Mouse (Mus musculus): ENCODE data around the gene Ece2. TPM values are rescaled to one million over a fixed set of nuclear protein-coding genes. Genes with fewer than 3 reads are reported as not detected.
"Not testable (repeated sequence)": the region's sequence is repeated elsewhere in the genome, so short reads cannot be mapped to it uniquely, and the experiment has no call there.

Gene Ece2
- polyA plus RNA-seq, 1 experiment from 2014 or later: 17.0 TPM

GRCm38 (mm10) chr16:20653315-20653714 lies 23.7 kb downstream of the Ece2 start:
- no peaks in the 10 kb centered on the region for H3K9me3 ChIP-seq (ENCODE audit: control insufficient read depth, low read length)
- WGBS: 32% methylated on average over 2 of the region's 2 CpGs
- H3K36me3 ChIP-seq (ENCODE audit: control insufficient read depth, insufficient read depth): peaks cover 30% of the 10 kb centered on the region
- no peaks in the 10 kb centered on the region for H3K27me3 ChIP-seq (replicated peaks; ENCODE audit: control insufficient read depth, insufficient read depth, low read length)
- H3K4me1 ChIP-seq (replicated peaks; ENCODE audit: control insufficient read depth, insufficient read depth, low read length): peaks cover 18% of the 10 kb centered on the region
- no peak for ATAC-seq
- H3K27ac ChIP-seq (ENCODE audit: low read length): no peak overlapping the region
- no peak overlapping the region for H3K4me2 ChIP-seq (ENCODE audit: low read length)
- H3K4me3 ChIP-seq (replicated peaks; ENCODE audit: low read length): no peak overlapping the region
- no peak overlapping the region for H3K9ac ChIP-seq (replicated peaks; ENCODE audit: low read depth, low read length)

DNA sequence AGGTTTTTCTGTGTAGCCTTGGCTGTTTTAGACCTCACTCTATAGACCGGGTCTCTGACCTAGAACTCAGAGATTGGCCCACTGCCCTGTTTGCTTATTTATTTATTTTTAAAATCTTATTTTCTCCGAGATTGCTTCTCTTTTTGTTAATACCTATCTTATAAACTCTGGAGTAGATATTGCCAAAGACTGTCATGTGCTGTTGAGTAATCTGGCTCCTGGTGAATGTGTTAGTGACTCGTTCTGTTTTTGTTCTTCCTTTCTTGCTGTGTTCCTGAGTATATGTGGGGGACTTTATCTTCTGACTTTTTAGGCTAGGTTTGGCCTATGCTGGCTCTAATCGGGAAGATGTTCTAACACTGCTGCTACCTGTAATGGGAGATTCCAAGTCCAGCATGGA lies 28.0 kb downstream of the Ece2 start:
- Histone ChIP-seq H3K4me2 (ENCODE audit: low read length) (no peak overlapping the region), H3K36me3 (ENCODE audit: control insufficient read depth, insufficient read depth) (peaks cover 49% of the 10 kb centered on the region), H3K4me3 (replicated peaks; ENCODE audit: low read length) (no peak overlapping the region), H3K9ac (replicated peaks; ENCODE audit: low read depth, low read length) (no peak overlapping the region), H3K9me3 (ENCODE audit: control insufficient read depth, low read length) (no peaks in the 10 kb centered on the region), H3K27ac (ENCODE audit: low read length) (no peak overlapping the region), H3K4me1 (replicated peaks; ENCODE audit: control insufficient read depth, insufficient read depth, low read length) (peaks cover 6% of the 10 kb centered on the region), H3K27me3 (replicated peaks; ENCODE audit: control insufficient read depth, insufficient read depth, low read length) (no peaks in the 10 kb centered on the region)
- WGBS: 96% methylated on average over 4 of the region's 4 CpGs
- no peak for ATAC-seq

DNA sequence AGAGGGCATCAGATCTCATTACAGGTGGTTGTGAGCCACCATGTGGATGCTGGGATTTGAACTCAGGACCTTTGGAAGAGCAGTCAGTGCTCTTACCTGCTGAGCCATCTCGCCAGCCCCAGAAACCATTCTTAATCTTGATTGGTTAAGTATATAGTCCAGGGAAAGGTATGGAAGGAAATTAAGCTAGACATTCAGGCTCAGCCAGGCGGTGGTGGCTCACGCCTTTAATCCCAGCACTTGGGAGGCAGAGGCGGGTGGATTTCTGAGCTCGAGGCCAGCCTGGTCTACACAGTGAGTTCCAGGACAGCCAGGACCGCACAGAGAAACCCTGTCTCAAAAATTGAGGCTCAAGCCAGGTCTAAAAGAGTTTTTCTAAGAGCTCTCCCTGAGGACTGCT lies 38.4 kb downstream of the Ece2 start, which contains the start of gene Eif4g1:
Gene Eif4g1, plus strand, starts transcription at position 301 of the 400 bp plus-strand sequence.
- 96% methylated on average over 5 of the region's 6 CpGs for WGBS
- H3K36me3 ChIP-seq (ENCODE audit: control insufficient read depth, insufficient read depth); H3K4me2 ChIP-seq (ENCODE audit: low read length); ATAC-seq; H3K27ac ChIP-seq (ENCODE audit: low read length); H3K9ac ChIP-seq (replicated peaks; ENCODE audit: low read depth, low read length); H3K9me3 ChIP-seq (ENCODE audit: control insufficient read depth, low read length); H3K4me3 ChIP-seq (replicated peaks; ENCODE audit: low read length); H3K4me1 ChIP-seq (replicated peaks; ENCODE audit: control insufficient read depth, insufficient read depth, low read length); H3K27me3 ChIP-seq (replicated peaks; ENCODE audit: control insufficient read depth, insufficient read depth, low read length): not testable (repeated sequence)

DNA sequence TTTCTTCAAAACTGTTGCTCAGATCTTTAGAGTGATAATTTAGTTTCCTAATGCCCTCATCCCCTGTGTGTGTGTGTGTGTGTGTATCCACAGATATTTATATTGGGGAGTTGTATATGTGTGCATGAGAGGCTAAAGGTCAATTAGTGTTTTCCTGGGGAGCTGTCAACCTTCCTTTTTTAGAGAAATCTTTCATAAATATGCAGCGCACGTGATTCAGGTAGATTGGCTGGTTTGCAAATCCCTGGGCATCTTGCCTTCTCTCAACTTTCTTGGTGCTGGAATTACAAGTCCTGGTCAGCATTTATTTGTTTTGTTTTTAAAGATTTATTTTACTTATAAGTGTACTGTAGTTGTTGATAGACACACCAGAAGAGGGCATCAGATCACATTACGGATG lies 40.7 kb downstream of the Ece2 start:
- no peaks in the 10 kb centered on the region for H3K36me3 ChIP-seq (ENCODE audit: control insufficient read depth, insufficient read depth)
- H3K4me1 ChIP-seq (replicated peaks; ENCODE audit: control insufficient read depth, insufficient read depth, low read length): peaks cover 21% of the 10 kb centered on the region
- H3K9ac ChIP-seq (replicated peaks; ENCODE audit: low read depth, low read length): no peak overlapping the region
- H3K9me3 ChIP-seq (ENCODE audit: control insufficient read depth, low read length): no peaks in the 10 kb centered on the region
- 89% methylated on average over 3 of the region's 3 CpGs for WGBS
- no peaks in the 10 kb centered on the region for H3K27me3 ChIP-seq (replicated peaks; ENCODE audit: control insufficient read depth, insufficient read depth, low read length)
- no peak overlapping the region for H3K27ac ChIP-seq (ENCODE audit: low read length)
- no peak overlapping the region for H3K4me2 ChIP-seq (ENCODE audit: low read length)
- no peak for ATAC-seq
- no peak overlapping the region for H3K4me3 ChIP-seq (replicated peaks; ENCODE audit: low read length)

- 21% methylated on average over 6 of the region's 6 CpGs for WGBS
Measured at GRCm38 (mm10) chr16:20671886-20672285, 42.3 kb downstream of the Ece2 start.

DNA sequence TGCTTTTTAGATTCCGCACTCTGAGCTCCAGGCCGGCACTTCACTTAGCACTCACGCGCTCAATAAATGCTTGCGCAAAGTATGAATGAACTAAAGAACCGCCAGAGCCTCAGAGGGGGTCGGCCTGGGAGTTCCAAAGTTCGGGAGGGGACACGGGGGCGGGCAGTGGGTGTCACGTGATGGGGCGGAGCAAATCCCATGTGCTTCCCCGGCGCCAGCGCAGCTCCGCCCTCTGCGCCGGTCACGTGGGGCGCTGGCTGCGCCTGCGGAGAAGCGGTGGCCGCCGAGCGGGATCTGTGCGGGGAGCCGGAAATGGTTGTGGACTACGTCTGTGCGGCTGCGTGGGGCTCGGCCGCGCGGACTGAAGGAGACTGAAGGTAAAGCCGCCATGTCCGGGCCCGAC lies 42.9 kb downstream of the Ece2 start:
- Histone ChIP-seq H3K36me3 (ENCODE audit: control insufficient read depth, insufficient read depth) (peaks cover 8% of the 10 kb centered on the region), H3K4me1 (replicated peaks; ENCODE audit: control insufficient read depth, insufficient read depth, low read length) (peaks cover 21% of the 10 kb centered on the region), H3K4me3 (replicated peaks; ENCODE audit: low read length) (peak overlapping the region; percentile 76), H3K27me3 (replicated peaks; ENCODE audit: control insufficient read depth, insufficient read depth, low read length) (no peaks in the 10 kb centered on the region), H3K27ac (ENCODE audit: low read length) (peak overlapping the region; percentile 80), H3K9ac (replicated peaks; ENCODE audit: low read depth, low read length) (peak overlapping the region; percentile 90), H3K9me3 (ENCODE audit: control insufficient read depth, low read length) (no peaks in the 10 kb centered on the region), H3K4me2 (ENCODE audit: low read length) (peak overlapping the region; percentile 75)
- 0% methylated on average over 25 of the region's 38 CpGs for WGBS
- peak; percentile 97 for ATAC-seq

More at GRCm38 (mm10) chr16:20671886-20672285, 42.3 kb downstream of the Ece2 start:
- H3K36me3 ChIP-seq (ENCODE audit: control insufficient read depth, insufficient read depth): peaks cover 3% of the 10 kb centered on the region
- no peak overlapping the region for H3K27ac ChIP-seq (ENCODE audit: low read length)
- peak overlapping the region; percentile 75 for H3K4me2 ChIP-seq (ENCODE audit: low read length)
- peaks cover 21% of the 10 kb centered on the region for H3K4me1 ChIP-seq (replicated peaks; ENCODE audit: control insufficient read depth, insufficient read depth, low read length)
- no peaks in the 10 kb centered on the region for H3K27me3 ChIP-seq (replicated peaks; ENCODE audit: control insufficient read depth, insufficient read depth, low read length)
- no peaks in the 10 kb centered on the region for H3K9me3 ChIP-seq (ENCODE audit: control insufficient read depth, low read length)
- H3K9ac ChIP-seq (replicated peaks; ENCODE audit: low read depth, low read length): no peak overlapping the region
- no peak overlapping the region; the same call in 1 of the 2 replicates for H3K4me3 ChIP-seq (replicated peaks; ENCODE audit: low read length)
- no peak for ATAC-seq

GRCm38 (mm10) chr16:20672965-20673705 lies 43.5 kb downstream of the Ece2 start:
- 0% methylated on average over 65 of the region's 78 CpGs for WGBS
- ATAC-seq: peak; percentile 74; the same call in 1 of the 2 replicates
- H3K27me3 ChIP-seq (replicated peaks; ENCODE audit: control insufficient read depth, insufficient read depth, low read length): no peaks in the 10 kb centered on the region

GRCm38 (mm10) chr16:20673706-20674303 lies 44.2 kb downstream of the Ece2 start:
- H3K4me2 ChIP-seq (ENCODE audit: low read length): peak overlapping the region; percentile 71
- H3K36me3 ChIP-seq (ENCODE audit: control insufficient read depth, insufficient read depth): peaks cover 17% of the 10 kb centered on the region
- H3K4me1 ChIP-seq (replicated peaks; ENCODE audit: control insufficient read depth, insufficient read depth, low read length): peaks cover 21% of the 10 kb centered on the region
- 8% methylated on average over 14 of the region's 14 CpGs for WGBS
- H3K9me3 ChIP-seq (ENCODE audit: control insufficient read depth, low read length): no peaks in the 10 kb centered on the region
- H3K27ac ChIP-seq (ENCODE audit: low read length): no peak overlapping the region
- peak overlapping the region; percentile 90 for H3K9ac ChIP-seq (replicated peaks; ENCODE audit: low read depth, low read length)
- ATAC-seq: no peak
- no peaks in the 10 kb centered on the region for H3K27me3 ChIP-seq (replicated peaks; ENCODE audit: control insufficient read depth, insufficient read depth, low read length)
- peak overlapping the region; percentile 76 for H3K4me3 ChIP-seq (replicated peaks; ENCODE audit: low read length)

More at GRCm38 (mm10) chr16:20672965-20673705, 43.5 kb downstream of the Ece2 start:
- peaks cover 13% of the 10 kb centered on the region for H3K36me3 ChIP-seq (ENCODE audit: control insufficient read depth, insufficient read depth)
- H3K4me1 ChIP-seq (replicated peaks; ENCODE audit: control insufficient read depth, insufficient read depth, low read length): peaks cover 21% of the 10 kb centered on the region
- no peaks in the 10 kb centered on the region for H3K9me3 ChIP-seq (ENCODE audit: control insufficient read depth, low read length)
- peak overlapping the region; percentile 90 for H3K9ac ChIP-seq (replicated peaks; ENCODE audit: low read depth, low read length)
- peak overlapping the region; percentile 71 for H3K4me2 ChIP-seq (ENCODE audit: low read length)
- peak overlapping the region; percentile 76 for H3K4me3 ChIP-seq (replicated peaks; ENCODE audit: low read length)
- peak overlapping the region; percentile 80 for H3K27ac ChIP-seq (ENCODE audit: low read length)

DNA sequence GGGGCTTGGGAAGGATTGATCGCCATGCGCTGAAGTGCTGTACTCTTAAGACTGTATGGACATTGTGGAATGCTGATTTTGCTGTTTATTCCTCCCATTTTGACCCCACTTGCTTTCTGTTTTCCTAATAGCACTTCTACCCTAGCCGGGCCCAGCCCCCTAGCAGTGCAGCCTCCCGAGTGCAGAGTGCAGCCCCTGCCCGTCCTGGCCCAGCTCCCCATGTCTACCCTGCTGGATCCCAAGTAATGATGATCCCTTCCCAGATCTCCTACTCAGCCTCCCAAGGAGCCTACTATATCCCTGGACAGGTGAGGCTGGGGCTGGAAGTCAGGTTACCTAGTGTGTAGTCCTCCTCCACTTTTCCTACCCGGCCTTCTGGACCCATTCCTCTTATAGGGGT lies 45.6 kb downstream of the Ece2 start:
- Histone ChIP-seq H3K9ac (replicated peaks; ENCODE audit: low read depth, low read length) (no peak overlapping the region), H3K27me3 (replicated peaks; ENCODE audit: control insufficient read depth, insufficient read depth, low read length) (no peaks in the 10 kb centered on the region), H3K36me3 (ENCODE audit: control insufficient read depth, insufficient read depth) (peaks cover 26% of the 10 kb centered on the region), H3K4me3 (replicated peaks; ENCODE audit: low read length) (no peak overlapping the region), H3K4me2 (ENCODE audit: low read length) (no peak overlapping the region), H3K4me1 (replicated peaks; ENCODE audit: control insufficient read depth, insufficient read depth, low read length) (peaks cover 21% of the 10 kb centered on the region), H3K9me3 (ENCODE audit: control insufficient read depth, low read length) (no peaks in the 10 kb centered on the region), H3K27ac (ENCODE audit: low read length) (no peak overlapping the region)
- no peak for ATAC-seq
- WGBS: 89% methylated on average over 6 of the region's 6 CpGs

Data from forebrain, embryonic 16.5 days (tissue).